Mouse (Mus musculus): Measurements from ENCODE around the gene Zfp972.
A peak's percentile ranks its signal among the peaks of the same experiment; 100 is the strongest.
"Not testable (repeated sequence)": the region's sequence is repeated elsewhere in the genome, so short reads cannot be mapped to it uniquely, and the experiment has no call there.

Zfp972 gene

DNA sequence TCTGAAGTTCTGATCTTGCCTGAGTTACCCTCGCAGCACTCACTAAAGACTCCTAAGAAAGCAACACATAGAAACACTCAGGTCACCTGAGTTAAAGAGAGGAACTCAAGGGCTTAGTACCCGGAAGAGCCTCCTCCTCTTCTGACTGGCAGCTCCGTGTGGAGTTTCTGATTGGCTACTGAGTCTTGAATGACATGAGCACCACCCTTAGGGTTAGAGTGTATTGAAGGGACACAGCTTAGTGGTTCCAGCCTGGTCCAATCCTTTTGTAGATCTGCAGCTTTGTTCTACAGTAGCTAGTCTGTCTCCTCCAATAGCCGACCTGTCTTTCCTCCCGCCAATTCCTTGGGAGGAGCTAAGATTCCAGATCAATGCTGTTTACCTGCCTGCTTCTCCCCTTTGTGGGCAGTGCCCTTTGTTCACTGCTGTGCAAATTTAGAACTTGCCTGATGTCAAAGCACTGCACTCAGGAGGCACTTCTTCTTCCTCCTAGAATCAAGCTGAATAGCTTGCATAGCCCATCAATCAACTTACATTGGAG, at the start of gene Zfp972:
TSS of gene Zfp972 (minus strand) at position 51 of the 541 bp plus-strand sequence.
- DNase-seq, result not testable (repeated sequence)

DNA sequence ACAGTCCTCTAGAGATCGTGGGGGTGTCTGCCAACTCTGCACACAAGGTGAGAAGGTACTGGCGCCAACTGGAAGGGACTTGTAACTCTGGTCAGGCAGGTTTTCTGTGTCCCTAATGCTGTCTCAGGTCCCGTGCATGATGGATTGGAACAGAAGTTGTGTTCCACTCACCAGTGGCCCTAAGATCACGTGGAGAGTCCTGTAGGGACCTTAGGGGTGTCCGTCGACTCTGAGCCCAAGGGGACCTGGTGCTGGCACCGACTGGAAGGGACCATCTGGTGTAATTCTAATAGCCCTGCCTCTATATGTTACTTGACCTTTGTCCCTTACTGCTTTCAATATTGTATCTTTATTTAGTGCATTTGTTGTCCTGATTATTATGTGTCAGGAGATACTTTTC, 49.4 kb upstream of the Zfp972 start:
- DNase-seq, result peak in 1 of 2 experiments; percentile 33

DNA sequence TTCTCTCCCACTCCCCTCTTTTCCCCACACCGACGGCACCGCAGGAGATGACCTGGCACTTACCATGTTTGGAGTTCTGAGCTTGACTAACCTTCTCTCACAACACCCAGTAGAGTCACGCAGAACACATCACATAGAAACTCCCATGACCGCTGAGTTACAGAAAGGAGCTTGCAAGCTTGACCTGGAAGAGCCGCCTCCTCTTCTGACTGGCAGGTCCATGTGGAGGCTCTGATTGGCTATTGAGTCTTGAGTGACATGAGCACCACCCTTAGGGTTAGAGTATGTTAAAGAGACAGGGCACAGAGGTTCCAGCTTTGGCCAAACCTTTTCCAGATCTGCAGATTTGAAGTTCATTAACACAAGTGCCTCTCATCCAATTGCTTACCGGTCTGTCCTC, 31.7 kb upstream of the Zfp972 start, which contains the start of gene Gm14326:
TSS of gene Gm14326 (minus strand) at position 153 of the 400 bp plus-strand sequence.
- peak; percentile 74 to 92 for DNase-seq

DNA sequence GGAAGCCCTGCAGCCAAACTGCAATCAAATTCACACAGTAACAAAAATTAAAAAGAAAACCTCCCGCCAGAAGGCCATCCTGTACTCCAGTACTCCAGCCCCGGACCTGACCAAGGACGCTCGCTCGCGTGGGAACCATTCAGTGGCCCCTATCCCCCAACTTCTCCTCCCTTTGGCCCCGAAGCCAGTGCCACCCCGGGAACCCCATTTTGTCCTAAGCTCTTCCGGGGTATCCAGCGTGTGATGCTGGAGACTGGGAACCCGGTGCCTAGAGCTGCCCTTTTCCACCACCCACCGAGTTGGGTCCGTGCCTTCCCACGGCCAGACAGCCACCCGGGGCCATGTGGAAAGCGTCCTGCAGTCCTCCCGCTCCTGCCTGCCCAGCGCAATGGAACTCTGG, 31.3 kb upstream of the Zfp972 start:
- peak; percentile 9 to 53 for DNase-seq

DNA sequence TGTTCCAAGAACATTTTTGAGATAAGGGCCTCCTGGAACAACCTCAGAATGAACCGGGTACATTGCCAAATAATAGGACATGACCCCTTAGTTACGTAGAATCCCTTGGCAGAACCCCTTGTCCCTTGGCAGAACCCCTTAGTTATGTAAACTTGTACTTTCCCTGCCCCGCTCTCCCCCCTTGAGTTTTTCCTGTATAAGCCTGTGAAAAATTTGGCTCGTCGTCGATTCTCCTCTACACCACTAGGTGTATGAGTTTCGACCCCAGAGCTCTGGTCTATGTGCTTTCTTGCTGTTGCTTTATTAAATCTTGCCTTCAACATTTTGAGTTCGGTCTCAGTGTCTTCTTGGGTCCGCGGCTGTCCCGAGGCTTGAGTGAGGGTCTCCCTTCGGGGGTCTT, 22.1 kb downstream of the Zfp972 start:
- DNase-seq, result not testable (repeated sequence)

DNA sequence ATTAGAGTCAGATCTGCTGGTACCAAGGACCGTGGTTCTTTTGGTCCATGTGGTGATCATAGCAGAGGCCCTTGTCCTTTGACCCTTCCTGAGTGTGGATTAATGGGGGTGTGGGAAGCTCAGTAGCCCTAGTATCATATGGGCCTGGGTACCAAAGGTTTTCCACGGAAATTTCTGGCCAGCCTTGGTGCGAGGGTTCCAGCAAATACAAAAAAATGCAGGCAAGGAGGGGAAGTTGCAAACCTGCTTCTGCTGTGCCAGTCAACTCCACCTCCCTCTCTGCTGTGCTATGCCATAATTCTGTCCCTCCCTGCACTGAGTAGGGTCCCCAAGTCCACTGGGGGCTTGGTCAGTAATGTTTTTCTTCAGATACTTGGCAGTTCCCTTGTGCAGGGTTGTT, 27.2 kb downstream of the Zfp972 start:
- not testable (repeated sequence) for DNase-seq

DNA sequence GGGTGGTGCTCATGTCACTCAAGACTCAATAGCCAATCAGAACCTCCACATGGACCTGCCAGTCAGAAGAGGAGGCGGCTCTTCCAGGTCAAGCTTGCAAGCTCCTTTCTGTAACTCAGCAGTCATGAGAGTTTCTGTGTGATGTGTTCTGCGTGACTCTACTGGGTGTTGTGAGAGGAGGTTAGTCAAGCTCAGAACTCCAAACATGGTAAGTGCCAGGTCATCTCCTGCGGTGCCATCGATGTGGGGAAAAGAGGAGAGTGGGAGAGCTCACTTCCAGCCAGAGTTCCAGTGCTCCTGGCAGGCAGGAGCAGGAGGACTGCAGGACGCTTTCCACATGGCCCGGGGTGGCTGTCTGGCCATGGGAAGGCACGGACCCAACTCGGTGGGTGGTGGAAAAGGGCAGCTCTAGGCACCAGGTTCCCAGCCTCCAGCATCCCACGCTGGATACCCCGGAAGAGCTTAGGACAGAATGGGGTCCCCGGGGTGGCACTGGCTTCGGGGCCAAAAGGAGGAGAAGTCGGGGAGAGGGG, 28.3 kb downstream of the Zfp972 start, which contains the start of gene Gm14327:
TSS of gene Gm14327 (plus strand) at position 51 of the 533 bp plus-strand sequence.
- not testable (repeated sequence) for DNase-seq

DNA sequence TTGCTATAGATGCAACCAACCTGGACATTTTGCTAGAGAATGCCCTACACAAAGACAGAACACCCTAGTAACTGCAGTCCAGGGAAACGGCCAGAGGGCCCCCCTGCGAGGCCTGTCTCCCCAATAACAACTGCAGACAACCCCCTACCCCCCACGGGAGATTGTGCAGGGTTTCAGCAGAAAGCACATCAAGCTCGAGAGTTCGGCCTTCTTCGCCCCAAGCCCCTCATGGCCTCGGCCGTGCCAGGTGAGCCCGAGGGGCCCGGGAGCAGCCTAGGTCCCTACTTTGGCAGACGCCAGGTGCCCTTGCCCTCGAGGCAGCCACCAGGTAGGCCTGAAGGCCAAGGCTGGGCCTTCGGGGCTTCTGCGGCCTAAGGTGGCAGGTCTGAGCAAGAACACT, 37.7 kb downstream of the Zfp972 start:
- DNase-seq, result peak in 1 of 2 experiments; percentile 32

DNA sequence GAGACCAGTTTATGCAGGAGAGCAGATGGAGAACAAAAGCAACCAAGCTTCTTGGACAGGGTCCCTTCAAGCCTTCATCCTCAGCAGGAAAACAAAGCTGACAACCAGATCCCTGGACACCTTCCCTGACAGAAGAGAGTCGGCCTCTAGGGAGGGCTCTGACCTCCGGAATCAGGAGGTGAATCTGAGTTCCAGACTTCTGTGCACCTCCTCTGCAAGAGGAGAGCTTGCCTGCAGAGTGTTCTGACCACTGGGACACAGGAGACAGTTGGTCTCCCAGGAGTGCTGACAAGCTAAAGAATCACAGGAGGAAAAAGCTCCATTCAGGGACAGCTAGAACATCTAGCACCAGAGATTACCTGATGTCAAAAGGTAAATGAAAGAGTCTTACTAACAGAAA, 63.2 kb downstream of the Zfp972 start:
- not testable (repeated sequence) for DNase-seq
